Mouse (Mus musculus) erythroblast, embryonic 14.5 days (primary cell): ENCODE measurements around the gene Ankrd22.

Source experiments
- GATA1 ChIP-seq: IDR thresholded peaks from 2 replicates; pipeline ENCODE4 v1.6.1; 2012; ENCODE audit warnings: low read length, inconsistent platforms, mixed read lengths
- TAL1 ChIP-seq: IDR thresholded peaks from 3 replicates; pipeline ENCODE4 v1.6.1; 2012; ENCODE audit warnings: low read length, inconsistent platforms, mixed read lengths

- TF ChIP-seq GATA1 (no peak), TAL1 (no peak)
These were observed 27.8 kb upstream of the Ankrd22 start for GRCm38 (mm10) chr19:34193683-34194082.
